Mouse (Mus musculus): ENCODE data around the gene Lrrc58. TPM values are rescaled to one million over a fixed set of nuclear protein-coding genes. Genes with fewer than 3 reads are reported as not detected.

Gene Lrrc58
- 10 to 100 TPM; 50.9 to 53.6 TPM for total RNA-seq (2021)
- long read RNA-seq, experiment 1, full-length matches to known transcripts, result 9 of 16 reads
- long read RNA-seq, experiment 1, partial matches to known transcripts, result 0 of 16 reads
- long read RNA-seq, experiment 1, other reads (novel, unspliced or antisense), result 7 of 16 reads
- long read RNA-seq, experiment 2, full-length matches to known transcripts, result 5 of 18 reads
- long read RNA-seq, experiment 2, partial matches to known transcripts, result 1 of 18 reads
- long read RNA-seq, experiment 2, other reads (novel, unspliced or antisense), result 12 of 18 reads

DNA sequence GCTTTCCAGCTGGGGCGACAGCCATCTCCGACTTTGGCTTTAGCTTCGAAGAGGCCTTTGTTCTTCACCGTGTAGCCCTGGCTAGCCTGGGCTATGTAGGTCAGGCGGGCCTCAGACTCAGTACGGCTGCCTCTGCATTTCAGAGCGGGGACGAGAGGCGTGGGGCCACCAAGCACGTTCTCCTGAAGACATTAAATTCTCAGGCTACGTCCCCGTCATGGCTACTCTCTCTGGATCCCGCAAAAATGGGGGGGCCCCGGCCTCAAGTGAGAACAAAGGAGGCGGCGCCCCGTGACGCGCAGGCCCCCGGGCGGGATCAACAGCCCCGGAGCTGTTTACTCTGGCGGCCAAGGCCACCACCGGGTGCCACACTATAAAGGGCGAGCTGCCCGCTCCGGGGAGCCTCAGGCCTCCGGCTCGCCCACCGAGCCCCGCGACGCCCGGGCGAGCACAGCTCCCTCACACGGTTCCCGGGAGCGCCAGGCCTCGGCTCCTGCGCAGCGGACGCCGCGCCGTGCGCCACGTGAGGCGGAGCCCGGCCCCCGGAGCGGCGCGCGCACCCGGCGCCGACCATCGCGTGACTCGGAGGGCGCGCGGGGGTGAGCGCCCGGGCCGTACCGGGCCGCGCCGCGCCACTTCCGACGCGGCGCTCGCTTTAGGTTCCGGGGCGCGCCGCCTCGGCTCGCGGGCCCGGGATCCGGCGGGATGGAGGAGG lies at the start of gene Lrrc58:
Gene Lrrc58 (plus strand): TSS at position 599 of the 715 bp plus-strand sequence.
- DNase-seq, result peak; percentile 86

DNA sequence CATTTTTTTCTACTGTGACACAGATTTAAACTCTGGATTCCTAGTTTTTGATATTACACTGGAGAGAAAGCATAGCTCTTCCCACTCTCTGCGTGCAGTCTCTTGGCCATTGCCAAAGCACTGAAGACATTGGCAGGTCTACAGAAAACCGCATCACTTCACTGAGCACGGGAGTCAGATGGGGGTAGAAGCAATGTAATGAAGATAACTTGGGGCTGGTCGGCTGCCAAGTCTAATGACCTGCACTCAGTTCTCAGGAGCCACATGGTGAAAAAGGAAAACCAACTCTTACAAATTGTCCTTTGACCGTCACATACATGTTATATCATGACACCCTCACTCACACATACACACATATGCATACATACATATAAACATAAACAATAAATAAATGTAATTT lies 44.2 kb upstream of the Lrrc58 start:
- no peak for DNase-seq

DNA sequence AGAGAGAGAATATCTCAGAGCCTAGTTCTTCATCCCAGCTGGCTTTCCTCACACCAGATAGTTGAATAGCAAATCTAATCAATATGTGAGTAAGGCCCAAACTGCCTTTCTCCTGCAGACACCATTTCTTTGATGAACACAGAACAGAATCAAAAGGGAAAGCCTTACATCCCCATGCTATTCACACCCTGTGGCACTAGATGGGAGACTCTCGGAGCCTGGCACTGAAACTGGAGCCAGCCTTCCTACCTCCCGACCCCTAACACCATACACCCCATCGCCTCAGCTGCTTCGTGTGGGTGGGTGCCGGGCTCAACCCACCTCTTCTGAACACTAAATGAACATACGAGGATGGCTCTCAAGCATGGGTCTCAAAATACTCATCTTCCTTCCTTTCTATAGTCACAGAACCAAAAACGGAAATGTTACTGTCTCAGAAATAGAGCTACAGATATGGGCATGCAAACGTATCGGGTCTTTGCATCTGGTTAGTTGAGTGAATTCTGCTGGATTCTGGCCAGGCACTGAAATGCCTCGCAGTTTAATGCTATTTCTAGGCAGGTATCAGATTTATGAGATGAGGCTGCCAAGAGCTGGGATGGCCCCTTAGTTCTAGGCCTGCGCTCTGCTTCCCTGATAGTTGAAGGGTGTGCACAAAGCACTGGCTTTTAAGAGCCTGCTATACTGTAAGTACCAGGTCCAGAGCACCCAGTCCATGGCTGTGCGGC lies 43.2 kb upstream of the Lrrc58 start:
- no peak for DNase-seq

DNA sequence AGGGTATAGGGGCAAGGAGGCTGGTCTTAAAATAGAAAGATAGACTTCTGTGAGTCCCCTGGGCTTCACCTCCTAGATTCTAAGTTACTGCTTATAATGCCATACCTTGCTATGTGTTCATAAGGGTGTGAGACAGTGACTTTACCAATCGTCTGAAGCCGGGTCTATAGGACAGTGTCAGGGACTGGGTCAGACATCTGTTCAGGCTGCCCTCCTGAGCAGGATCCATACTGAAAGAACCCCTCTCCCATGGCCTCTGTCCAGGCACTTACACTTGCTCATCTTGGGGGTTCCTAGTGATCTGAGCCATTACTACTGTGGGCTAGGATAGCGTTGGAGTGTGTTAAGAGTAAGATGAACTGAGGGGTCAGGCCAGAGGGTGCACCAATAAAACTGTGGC lies 41.9 kb upstream of the Lrrc58 start:
- DNase-seq, result no peak

DNA sequence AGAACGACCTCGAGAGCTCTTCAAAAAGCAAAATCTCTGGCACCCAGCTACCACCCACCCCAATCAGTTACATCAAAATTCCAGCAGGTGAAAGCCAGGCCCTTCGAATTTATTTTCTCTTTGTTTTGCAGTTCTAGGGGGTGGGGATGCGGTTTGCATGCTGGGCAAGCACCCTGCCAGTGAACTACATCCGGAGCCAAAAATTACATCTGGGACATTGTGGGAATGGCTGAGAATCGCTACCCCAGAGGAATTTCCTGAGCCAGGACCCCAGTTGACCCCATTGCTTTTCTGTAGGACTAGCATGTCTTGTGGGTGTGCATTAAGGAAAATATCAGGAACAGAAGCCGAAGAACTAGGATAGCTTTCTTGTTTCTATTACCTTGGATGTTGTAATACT lies 37.1 kb upstream of the Lrrc58 start:
- no peak for DNase-seq

DNA sequence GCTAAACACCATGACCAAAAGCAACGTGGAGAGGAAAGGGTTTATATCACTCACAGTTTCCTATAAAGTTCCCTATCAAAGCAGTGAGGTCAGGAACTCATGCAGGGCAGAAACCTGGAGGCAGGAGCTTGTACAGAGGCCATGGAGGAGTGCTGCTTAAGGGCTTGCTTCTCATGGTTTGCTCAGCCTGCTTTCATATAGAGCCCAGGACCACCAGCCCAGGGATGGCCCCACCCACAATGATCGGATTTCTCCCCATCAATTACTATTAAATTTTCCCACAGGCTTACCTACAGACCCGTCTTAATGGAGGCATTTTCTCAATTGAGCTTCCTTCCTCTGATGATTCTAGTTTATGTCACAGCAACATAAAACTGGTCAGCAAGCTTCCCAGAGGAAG lies 30.6 kb upstream of the Lrrc58 start:
- DNase-seq, result no peak

DNA sequence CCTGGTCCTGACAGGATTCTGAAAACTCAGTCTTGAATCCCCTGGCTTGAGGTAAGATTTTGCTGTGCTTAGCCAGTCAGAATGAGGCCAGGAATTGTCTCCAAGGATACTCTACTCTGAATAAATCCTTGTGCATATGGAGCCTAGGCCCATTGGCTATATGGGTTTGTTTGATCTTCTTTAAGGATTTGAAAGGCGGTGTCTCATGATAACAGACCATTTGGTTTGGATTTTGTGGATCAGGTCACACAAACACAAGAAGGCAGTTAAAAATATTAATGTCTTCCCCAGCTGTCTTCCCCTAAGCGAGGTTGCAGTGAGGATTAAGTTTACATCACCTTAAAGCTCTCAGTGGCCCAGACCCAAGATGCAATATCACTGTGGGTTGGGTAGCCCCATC lies 25.8 kb upstream of the Lrrc58 start:
- DNase-seq, result no peak

DNA sequence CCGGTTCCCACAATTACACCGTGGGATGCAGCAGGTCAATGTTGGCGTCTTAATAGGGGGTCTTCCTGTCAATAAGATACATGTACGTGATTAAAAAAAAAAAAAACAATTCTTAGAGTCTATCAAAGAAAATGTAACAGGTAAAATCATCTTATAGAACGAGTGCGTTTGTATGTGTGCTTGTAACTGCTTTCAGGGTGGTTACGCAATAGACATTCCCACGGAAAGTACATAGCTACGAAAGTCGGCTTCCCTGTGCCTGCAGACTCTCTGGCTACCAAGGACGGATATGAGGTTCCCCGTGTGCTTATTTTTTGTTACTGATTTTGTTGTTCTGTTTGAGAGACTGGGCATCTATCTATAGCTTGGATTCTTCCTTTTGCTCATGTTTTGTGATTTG lies 24.4 kb upstream of the Lrrc58 start:
- no peak for DNase-seq

DNA sequence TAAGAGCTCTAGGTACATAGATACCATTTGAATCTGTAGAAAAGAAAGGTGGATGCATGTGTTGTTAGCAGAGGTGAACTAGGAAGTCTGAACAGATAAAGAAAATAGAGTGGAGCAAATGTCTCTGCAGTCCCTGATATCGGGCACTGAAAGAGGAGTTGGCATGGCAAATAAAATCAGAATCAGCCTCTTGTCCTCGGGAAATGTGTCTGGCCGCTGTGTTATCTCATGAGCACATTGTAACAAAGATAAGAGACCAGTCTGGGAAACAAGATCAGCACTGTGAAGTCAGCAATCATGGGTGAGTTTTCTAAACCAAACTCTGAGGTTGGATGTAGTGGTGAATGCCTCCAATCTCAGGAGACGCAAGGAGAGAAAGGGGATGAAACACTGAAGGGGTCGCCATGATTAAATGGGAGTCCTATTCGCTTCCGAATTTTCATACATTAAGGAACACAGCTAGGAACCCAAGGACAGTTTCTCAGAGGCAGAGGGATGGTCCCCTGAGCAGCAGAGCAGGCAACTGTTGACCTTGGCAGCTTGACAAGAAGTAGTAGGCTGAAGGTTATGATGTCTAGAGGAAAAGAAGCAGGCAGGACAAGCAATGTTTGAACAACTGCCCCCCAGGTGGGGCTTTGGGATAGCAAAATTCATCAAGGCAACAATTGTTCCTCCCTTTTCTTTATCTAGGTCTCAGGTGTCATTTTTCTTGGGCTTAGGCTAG lies 22.8 kb upstream of the Lrrc58 start:
- no peak for DNase-seq

DNA sequence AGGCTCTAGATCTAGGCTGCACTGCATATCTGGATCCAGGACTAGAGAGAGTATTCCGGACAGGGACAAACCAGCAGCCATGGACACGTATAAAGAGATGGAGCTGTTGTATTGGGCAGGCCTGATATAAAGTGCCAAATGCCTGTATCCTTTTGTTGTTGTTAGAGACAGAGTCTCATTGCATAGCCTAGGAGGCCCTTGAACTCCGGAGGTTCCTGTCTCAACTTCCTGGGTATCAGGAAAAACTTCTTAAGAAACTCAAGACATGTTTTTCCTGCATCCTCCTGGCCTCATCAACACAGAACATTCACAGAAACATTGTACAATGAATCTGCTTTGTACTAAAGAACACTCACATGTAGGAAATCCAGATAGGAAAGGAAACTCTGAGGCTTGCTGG lies 21.1 kb upstream of the Lrrc58 start:
- DNase-seq, result no peak

DNA sequence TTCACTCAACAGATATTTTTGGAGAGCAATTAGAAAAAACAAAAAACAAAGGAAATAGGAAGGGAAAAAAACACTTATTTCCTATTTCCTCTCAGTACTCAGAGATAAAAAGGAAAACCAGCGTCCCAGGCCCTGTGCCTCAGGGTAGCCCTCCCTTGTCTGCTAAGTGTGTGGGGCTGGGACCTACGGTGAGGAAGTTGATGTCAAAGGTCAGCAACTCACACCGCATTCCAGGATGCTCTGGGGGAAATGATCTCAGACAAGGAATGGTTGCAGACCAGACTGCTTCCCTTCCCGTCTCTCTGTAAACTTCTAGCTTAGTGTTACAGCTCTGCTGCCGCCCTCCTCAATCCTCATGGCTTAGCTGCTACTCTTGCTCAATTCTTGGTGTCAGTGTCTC lies 16.8 kb upstream of the Lrrc58 start:
- no peak for DNase-seq

DNA sequence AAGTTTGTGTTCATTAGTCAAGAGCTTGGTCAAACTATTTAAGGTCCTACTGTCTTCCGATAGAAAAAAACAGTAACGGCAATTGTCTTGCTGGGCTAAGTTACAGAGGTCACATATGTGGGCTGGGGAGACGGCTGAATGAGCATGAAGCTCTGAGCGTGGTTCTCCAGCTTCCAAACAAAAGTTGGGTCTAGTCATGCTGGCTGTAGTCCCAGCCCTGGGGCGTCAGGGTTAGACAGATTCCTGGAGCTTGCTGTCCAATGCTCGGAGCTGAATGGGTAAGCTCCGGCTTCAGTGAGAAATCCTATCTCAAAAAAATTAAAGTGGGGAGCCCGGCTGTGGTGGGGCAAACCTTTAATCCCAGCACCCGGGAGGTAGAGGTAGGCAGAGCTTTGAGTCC lies 14.9 kb upstream of the Lrrc58 start:
- DNase-seq, result no peak

DNA sequence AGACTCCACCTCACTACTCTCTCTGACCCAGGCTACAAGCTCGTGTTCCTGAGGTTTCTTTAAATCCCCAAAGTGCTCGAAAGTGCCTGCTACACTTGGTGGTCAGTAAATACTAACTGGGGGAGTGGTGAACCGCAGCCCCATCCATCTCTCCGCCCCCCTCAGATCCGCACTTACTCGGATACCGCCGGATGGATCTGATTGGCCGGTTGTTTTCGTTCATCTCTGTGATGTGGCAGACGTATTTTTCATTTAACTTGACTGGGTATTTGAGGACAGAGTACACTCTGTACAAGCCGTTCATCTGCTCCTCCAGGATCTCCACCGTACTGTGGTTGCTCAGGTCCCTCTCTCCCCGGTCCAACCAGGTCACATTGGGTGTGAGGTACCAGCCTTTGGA lies 14.1 kb upstream of the Lrrc58 start:
- no peak for DNase-seq

DNA sequence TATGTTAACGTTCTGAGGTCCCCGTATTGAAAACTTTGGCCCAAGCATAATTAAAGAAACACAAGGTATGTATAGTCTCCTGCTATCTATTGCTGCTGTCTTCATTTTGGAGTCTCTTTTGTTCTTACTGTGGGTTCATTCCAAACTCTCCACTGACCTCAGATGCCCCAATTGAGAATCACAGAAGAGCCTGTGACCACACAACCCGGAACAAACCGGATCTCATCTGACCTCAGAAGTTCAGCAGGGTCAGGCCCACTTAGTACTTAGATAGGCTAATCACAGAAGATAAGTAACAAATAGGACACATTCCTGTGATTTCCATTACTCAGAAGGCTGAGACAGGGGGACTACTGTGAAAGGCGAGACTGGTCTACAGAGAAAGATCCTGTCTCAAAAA lies 13.6 kb upstream of the Lrrc58 start:
- DNase-seq, result no peak

DNA sequence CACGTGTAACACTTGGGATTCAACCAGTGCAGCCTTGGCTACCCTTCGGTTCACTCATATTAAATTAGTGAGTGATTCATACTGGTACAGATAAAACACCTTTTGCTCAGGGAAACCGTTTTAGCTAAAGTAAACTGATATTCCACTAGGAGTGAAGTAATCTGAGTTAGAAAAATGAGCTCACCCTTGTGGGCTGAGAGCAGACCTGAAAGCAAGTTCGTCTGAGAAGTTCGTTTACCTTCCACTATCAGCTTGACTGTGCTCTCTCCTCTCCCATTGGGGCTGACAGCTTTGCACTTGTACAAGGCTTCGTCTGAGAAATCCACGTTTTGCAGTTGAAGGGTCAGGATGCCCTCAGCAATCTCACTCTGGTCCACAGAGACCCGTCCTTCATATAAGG lies 12.6 kb upstream of the Lrrc58 start:
- DNase-seq, result no peak

DNA sequence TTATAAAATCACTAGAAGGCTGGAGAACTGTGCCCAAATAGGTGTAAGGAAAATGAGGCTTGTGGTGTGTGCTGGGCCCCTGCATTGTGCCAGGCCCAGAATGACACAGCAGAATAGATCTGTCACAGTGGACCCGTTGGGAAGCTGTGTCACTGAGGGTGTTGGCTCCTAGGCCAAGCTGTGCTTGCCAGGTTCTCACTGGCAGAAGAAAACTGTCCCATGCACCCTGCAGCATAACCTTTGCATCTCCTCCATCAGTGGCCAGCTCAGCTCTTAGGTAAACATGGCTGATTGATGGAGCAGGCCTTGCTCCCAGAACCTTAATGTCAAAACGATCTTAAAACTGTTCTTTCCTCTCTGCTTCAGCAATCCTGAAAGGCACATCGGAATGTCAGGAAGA lies 11.9 kb upstream of the Lrrc58 start:
- DNase-seq, result no peak

DNA sequence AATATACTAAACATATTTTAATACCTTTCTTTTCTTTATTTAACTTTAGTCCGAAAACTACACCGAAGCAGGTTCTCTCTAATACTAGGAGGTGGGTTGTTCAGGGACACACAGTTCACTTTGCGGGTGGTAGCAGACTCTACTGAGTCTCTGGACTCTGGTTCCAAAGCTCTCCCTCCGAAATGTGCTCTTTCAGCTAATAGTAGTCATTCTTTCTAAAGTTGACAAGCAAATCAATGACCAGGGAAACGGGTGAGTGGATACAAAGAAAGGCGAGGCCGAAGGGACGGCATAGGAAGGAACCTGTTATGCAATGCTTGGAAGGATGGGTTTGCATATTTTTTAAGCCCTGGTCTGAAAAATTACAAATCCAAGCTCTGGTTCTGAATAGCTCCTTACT lies 10.7 kb upstream of the Lrrc58 start:
- no peak for DNase-seq

DNA sequence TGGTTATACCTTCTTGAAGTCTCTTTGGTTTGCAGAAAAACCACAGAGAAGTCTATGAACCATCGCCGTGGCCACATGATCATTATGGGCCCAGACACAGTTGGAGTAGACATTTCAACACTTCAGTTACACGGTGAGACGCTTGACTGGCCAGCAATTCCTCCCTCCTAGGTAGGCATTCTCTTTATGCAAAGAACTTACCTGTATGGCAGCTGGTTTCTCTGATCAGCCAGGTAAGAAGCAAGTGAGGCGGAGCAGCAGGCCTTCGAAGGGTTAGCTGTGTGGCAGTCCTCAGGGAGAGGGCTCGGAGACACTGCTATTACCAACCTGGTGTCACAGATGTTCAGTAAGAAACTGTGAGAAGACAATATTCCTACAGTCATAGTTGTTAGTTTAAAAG lies 8.0 kb upstream of the Lrrc58 start:
- no peak for DNase-seq

DNA sequence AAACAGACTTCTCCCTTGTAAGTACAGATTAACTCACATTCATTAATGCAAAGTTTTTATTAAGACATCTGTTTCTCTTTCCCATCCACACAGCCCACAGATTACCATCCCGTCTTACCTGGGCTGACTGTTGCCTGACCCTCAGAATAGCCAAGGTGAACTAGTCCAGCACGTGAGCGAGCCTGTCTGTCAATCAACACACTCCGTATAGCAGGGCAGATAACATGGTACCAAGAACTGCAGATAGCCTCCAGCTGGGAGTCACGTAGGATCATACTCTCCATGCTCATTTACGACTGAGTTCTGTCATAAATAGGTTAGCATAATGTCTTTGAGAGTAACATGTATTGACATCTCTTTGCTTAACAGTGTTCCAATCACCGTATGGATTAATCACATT lies 7.2 kb upstream of the Lrrc58 start, which contains the start of gene Gm36028:
Gene Gm36028 (minus strand): TSS at position 118 of the 400 bp plus-strand sequence.
- no peak for DNase-seq

DNA sequence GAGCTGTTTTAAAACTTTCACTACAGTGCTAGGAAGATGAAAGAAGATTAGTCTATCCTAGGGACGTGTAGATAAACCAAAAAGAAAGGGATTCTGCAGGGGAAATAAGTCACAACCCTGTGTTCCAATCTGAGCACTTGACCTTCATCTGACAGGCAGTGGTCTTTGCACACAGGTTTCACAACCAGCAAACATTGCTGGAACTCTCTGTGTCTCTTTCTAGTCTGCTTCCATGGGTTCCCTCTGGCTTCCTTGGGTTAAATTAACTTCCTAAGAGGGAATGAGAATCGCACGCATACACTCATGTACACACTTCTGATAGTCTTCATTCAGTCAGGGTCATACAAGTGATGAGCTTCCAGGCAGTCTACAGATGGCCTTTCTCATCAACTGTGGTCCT lies 4.3 kb upstream of the Lrrc58 start:
- no peak for DNase-seq

DNA sequence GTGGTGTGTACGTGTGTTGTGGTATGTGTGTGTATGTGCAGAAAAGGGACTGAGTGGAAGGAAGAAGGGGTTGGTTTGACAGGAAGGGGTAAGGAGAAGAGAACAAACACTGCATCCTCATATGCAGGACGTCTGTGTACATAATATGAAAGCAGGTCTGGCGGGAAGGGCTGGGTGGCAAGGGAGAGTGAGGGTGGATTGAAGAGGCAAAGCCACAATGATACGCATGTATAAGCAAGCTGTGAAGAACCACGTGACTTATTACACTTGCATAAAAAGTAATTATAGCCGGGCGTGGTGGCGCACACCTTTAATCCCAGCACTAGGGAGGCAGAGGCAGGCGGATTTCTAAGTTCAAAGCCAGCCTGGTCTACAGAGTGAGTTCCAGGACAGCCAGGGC lies 2.3 kb upstream of the Lrrc58 start:
- DNase-seq, result no peak

Data from gastrocnemius, postnatal 10 days (tissue).